Mouse (Mus musculus) inflammation-experienced regulatory T-cells, adult 6 months (primary cell): ENCODE data around the gene Insl6. TPM values are rescaled to one million over a fixed set of nuclear protein-coding genes. Genes with fewer than 3 reads are reported as not detected.
A peak's percentile ranks its signal among the peaks of the same experiment; 100 is the strongest.

Experiments
- ATAC-seq: one replicate; pipeline ENCODE4 v1.8.0; 2017
- polyA plus RNA-seq, 3 experiments: library from polyadenylated mRNA; unstranded; fragments of 100-300 nt; shearing (Covaris generic); gene quantifications; one replicate each; pipeline ENCODE4 v1.2.1; 2017

Gene Insl6
- polyA plus RNA-seq, 3 experiments from 2014 or later, result 30.9 to 47.6 (median 40.4) TPM

DNA sequence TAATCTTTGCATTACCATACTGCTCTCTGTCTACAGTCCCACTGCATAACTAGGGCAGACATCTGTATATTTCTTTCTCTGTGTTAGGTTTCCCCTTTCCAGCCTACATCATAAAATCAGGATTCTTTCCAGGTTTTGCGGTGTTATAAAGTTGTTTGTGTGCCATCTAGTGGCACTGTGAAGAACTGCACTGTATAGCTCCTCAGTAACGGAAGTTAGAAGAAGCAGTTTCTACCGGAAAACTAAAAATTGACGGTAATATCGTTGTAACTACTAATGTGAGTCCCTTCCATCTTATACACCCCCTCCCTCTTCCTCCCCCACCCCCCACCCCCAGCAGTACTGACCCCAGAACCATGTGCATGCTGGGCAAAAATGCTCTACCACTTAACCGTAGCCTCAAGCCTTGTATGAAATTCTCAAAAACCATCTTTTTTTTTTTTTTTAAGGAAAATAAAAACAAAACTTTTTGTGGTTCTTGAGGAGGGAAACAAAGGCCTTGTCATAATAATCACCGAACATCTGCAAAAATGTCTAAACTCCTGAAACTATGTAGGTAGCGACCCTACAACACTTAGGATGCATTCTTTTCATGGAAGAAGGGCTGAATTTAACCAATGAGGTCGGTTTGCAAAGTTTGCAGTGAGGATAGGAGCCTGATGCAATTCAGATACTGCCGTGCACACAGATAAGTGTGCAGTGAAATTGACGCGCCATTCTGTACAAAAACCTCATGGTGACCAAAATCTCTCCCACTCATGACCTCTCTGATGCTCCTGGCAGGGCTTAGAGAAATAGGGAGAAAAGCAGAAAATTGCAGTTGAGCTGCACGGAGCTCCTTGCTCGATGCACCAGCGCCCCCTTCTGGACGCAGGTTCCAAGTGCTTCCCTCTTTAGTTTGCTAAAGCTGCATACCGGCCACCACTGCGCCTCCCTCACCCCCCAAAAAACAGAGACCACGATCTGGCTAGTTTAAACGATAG is 30.0 kb upstream of the Insl6 start:
- ATAC-seq, result peak; percentile 89

DNA sequence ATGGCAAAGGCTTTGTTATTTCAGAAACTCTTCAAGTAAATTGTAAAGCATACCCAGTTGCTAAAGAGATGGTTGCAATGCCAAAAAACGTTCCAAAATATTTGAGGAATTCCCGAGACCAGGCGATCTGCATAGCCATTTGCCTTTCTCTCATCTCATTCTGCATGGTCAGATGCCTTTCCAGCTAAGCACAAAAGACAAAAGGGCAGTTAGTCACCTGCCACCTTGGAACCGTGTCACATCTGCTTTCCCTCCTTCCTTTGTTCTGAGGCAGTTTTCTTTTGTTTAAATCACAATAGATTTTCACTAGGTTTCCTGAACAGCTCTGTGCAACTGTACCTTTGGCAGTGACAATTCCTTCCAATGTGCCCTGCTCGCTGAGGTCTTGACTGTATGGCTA is 25.8 kb upstream of the Insl6 start:
- no peak for ATAC-seq

DNA sequence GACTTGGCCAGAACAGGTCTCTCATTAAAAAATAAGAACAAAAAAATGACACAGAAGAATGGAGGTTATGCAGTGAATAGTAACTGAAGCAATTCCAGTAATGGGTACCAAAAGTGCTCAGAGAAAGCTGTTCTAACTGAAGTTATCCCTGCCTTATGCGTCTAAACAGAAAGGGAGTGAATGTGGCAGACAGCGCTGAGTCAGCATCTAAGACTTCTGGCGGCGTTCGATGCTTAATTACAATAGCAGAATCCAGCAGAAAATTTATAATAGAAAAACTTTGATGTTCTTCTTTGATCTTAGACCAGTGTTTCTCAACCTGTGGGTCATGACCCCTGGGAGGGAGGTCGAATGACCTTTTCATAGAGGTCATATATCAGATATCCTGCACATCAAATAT is 20.5 kb upstream of the Insl6 start:
- ATAC-seq, result no peak

DNA sequence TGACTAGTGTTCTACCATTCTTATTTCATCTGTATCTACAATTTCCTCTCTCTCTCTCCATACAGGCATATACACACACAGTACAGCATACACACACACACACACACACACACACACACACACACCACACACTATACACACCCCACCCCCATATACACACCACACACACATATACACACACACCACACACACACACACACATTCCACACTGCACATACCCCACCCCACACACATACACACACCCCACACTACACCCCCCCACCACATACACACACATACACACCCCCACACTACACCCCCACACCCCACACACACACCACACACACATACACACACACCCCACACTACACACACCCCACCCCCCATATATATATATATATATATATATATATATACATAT is 19.7 kb upstream of the Insl6 start:
- no peak for ATAC-seq

- no peak for ATAC-seq
Observed at GRCm38 (mm10) chr19:29342281-29342680, 17.1 kb upstream of the Insl6 start.

DNA sequence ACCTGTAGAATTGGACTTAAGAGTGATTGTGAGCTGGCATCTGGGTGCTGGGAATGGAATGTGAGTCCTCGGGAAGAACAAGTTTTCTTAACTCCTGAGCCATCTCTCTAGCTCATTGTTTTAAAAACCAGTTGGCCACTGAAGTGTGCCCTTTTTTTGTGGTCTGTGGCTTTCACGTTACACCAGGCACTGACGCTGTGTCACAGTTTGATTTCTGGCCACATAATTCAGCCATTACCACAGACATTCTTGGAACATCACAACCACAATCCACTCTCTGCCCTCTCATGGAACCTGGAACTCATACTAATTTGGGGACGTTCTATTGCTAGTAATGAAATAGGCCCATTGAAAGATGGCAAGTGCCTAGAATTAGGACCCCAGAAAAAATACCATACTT is 15.9 kb upstream of the Insl6 start:
- ATAC-seq, result no peak

GRCm38 (mm10) chr19:29336624-29337023 is 11.5 kb upstream of the Insl6 start:
- ATAC-seq, result no peak

GRCm38 (mm10) chr19:29334068-29334745 is 9.1 kb upstream of the Insl6 start, which contains the start of gene Rln1:
Gene Rln1, minus strand, starts transcription at chr19:29334670.
- ATAC-seq, result no peak

GRCm38 (mm10) chr19:29326822-29327552 is 1.8 kb upstream of the Insl6 start:
- ATAC-seq, result no peak

GRCm38 (mm10) chr19:29326396-29326795 is 1.2 kb upstream of the Insl6 start:
- no peak for ATAC-seq

DNA sequence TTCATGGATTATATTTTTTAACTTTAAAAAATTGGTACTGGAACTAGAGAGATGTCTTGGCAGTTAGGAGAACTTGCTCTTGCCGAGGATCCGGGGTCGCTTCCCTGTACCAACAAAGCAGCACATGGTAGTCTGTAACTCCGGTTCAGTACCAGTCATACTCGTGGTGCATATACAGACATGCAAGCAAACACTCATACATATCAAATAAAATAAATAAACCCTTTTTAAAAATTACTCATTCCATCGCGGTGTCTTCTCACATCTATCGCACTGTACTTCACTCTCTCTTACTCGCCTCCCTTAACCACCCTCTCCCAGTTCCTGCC is 660 bp upstream of the Insl6 start:
- no peak for ATAC-seq

- ATAC-seq, result peak; percentile 81
Observed at GRCm38 (mm10) chr19:29323416-29324049, 1.6 kb downstream of the Insl6 start.

GRCm38 (mm10) chr19:29312661-29313060 is 12.5 kb downstream of the Insl6 start:
- ATAC-seq, result no peak

- ATAC-seq, result no peak
Observed at GRCm38 (mm10) chr19:29311791-29312190, 13.4 kb downstream of the Insl6 start.

GRCm38 (mm10) chr19:29308832-29309231 is 16.3 kb downstream of the Insl6 start:
- ATAC-seq, result no peak

DNA sequence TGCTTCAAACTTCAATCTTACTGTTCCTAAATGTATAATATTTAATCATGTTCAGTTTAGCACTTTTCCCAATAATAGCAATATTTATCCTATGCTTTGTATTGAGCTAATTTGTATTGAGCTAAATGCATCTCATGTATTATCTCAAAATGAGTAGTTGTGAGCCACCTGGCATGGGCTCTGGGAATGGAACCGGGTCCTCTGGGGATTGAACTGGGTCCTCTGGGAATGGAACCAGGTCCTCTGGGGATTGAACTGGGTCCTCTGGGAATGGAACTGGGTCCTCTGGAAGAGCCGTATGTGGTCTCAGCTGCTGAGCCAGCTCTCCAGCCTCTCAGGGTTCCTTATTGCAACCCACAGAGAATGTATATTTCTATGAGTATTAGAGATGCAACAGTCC is 23.0 kb downstream of the Insl6 start:
- no peak for ATAC-seq

GRCm38 (mm10) chr19:29300919-29301318 is 24.2 kb downstream of the Insl6 start:
- no peak for ATAC-seq

DNA sequence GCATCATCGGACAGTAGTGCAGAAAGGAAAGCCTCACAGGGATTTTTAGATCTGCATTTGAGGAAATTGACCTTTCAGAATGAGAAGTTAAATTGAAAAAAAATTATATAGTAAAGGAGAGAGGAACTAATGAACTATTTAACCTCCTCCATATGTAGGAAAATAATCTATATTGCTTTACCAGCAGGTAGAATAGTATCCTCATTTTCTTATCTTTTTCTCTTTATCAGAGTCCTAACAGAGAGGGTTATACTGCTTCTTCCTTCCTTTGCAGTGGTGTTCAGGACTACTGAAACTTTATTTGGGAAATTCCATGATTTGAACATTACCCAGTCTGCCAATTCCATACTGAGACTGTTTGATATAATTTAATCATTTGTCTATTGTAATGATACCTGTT is 27.8 kb downstream of the Insl6 start:
- no peak for ATAC-seq

DNA sequence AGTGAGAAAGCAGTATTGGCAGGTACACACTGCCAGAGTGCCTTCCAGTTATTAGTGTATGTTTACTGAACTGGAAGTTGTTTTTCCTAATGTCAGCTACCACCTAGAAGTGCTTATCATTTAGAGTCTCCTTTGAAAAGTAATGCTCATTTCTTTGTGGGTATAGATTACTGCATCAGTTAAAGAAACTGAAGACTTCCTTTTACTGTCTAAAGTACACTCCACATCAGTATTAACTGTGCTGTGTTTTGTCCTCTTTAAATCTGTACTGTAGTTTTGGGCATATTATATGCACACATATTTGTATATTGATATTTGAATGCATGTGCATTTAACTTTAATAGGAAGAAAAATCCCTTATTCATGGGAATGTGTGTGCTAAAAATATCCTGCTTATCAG is 29.0 kb downstream of the Insl6 start:
- no peak for ATAC-seq

- ATAC-seq, result no peak
Observed at GRCm38 (mm10) chr19:29294756-29295155, 30.4 kb downstream of the Insl6 start.

GRCm38 (mm10) chr19:29292546-29292945 is 32.6 kb downstream of the Insl6 start:
- no peak for ATAC-seq

GRCm38 (mm10) chr19:29291532-29291931 is 33.6 kb downstream of the Insl6 start:
- ATAC-seq, result no peak

- ATAC-seq, result no peak
Observed at GRCm38 (mm10) chr19:29287863-29288262, 37.3 kb downstream of the Insl6 start.
